Mouse (Mus musculus) cerebellum, adult 18-20 months (tissue): ENCODE measurements at regions not wholly inside any gene's neighbourhood (a gene's known extent, or its start where the extent isn't known, plus 50 kb on each side); places are given as distances from the start of the nearest gene placed in this dataset.

Source experiments
- DNase-seq, 2 experiments: peaks; one replicate each; pipeline ENCODE4 v3.0.0; 2021

DNA sequence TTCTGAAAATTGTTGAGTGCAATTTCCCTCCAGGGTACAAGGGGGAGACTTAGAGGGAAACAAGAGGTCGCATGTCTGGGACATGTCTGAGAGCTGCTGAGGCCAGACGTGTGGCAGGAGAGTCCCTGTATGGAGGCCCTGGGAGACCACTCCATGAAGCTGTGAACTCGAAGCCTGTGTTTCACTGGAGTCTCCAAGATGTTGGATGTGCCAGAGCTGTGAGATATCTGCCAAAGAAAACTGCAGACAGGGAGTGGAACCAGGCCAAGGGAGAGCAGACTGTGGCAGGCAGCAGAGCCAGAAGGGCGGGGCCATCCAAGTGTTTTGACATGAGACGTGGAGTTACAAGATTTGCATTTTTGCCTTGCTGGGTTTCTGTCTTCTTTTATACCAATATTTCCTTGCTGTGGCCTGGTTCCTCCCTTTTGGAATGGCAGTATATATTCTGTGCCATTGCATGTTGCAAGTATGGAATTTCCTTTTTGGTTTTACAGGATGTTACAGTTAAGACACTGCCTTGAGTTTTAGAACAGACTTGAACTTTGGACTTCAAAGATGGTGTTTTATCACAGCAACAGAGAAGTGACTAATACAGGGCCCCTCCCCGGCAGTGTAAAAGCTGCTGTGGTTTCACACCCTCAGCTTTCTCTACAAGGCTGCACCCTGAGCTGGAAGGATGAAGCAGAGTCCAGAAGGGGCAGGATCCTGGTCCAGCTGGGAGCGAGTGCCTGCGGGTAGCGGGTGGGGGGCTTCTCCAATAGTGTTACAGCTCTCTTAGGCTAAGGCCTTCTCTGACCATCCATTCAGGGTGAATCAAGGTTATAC is 85.0 kb upstream of the Prok2 start:
- DNase-seq = no peak

- DNase-seq = peak in 1 of 2 experiments; percentile 8
These were observed 78.7 kb upstream of the Prok2 start for GRCm38 (mm10) chr6:99804905-99805245.

GRCm38 (mm10) chr6:99803983-99804904 is 78.1 kb upstream of the Prok2 start:
- peak; percentile 87 to 93 for DNase-seq

GRCm38 (mm10) chr6:99800919-99801318 is 74.7 kb upstream of the Prok2 start:
- DNase-seq = no peak

DNA sequence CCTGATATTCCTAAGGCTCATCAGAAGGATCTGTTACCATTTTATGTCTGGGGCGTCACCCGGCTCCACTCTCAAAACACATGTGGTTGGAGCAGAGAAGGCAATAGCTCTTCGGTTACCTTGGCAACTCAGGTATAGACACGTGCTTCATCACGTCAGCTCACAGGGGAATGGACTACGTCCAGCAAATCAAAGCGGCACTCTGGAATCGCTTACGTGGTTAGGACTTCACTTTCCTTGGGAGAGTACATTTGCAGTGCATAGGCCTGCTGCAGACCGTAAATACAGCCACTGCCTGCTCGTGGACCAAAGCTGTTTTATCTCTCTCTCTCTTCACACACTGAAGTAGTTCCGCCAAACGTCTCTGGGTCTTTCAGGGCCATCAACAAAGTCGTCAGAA is 74.1 kb upstream of the Prok2 start:
- DNase-seq = no peak

GRCm38 (mm10) chr6:99796390-99796789 is 70.2 kb upstream of the Prok2 start:
- DNase-seq = no peak

- DNase-seq = no peak
These were observed 67.4 kb upstream of the Prok2 start for GRCm38 (mm10) chr6:99793546-99793945.

GRCm38 (mm10) chr6:99792353-99792752 is 66.2 kb upstream of the Prok2 start:
- DNase-seq = no peak

- DNase-seq = no peak
These were observed 60.8 kb upstream of the Prok2 start for GRCm38 (mm10) chr6:99786977-99787376.

GRCm38 (mm10) chr6:99785212-99785611 is 59.0 kb upstream of the Prok2 start:
- DNase-seq = no peak

DNA sequence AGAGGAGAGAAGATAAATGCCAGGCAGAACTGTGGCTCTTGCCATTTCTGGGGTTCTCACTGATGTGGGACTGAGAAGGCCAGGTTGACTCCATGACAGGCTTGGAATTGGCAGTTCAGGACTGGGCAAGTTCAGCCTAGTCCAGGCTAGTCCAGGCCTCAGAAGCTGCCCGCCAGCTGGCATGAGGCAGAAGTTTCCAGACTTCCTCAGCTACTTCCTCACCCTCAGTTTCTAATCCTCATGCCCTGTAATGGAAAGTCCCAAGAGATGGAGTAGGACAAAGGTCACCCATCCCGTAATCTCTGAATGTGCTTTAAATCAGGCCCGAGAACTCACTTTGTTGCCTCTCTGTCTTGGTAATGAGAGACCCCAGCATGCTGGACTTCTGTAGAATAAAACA is 58.6 kb upstream of the Prok2 start:
- no peak for DNase-seq

GRCm38 (mm10) chr6:99784285-99784684 is 58.1 kb upstream of the Prok2 start:
- DNase-seq = no peak

DNA sequence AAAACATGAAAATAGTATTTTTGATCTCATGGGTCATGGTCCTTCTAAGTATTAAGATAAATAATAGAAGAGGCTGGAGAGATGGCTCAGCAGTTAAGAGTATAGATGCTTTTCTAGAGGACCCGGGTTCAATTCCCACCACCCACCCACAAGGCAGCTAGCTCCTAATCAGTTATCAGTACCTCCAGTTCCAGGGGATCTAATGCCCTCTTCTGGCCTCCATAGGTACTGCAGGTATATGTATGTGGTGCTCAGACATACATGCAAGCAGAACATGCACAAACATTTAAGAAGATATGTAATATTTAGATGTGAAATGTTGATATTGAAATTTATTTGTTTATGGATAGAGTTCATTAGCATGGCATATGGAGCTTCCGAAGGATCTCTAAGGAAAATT is 56.8 kb upstream of the Prok2 start:
- DNase-seq = peak in 1 of 2 experiments; percentile 7
